Mouse (Mus musculus) heart, adult 2 months (tissue): ENCODE measurements around the gene Ino80b. TPM values are rescaled to one million over a fixed set of nuclear protein-coding genes. Genes with fewer than 3 reads are reported as not detected.
A peak's percentile ranks its signal among the peaks of the same experiment; 100 is the strongest.

Experiments used
- DNase-seq, 2 experiments: peaks; one replicate each; pipeline ENCODE4 v3.0.0; 2021
- H3K27ac ChIP-seq: fragments of 200-600 bp; 2 replicates; pipeline ENCODE4 v1.8.1; 2022
- H3K27me3 ChIP-seq: fragments of 200-500 bp; 2 replicates; pipeline ENCODE4 v1.6.1; 2012; ENCODE audit warnings: mild to moderate bottlenecking, low read length, inconsistent platforms, mixed read lengths; ENCODE audit not compliant: control insufficient read depth, insufficient read depth
- H3K36me3 ChIP-seq: fragments of 200-500 bp; 2 replicates; pipeline ENCODE4 v1.6.1; 2012; ENCODE audit warnings: low read length, inconsistent platforms; ENCODE audit not compliant: control insufficient read depth, insufficient read depth
- H3K4me1 ChIP-seq: fragments of 200-500 bp; 2 replicates; pipeline ENCODE4 v1.6.1; 2011; ENCODE audit warnings: low read length; ENCODE audit not compliant: control insufficient read depth, insufficient read depth
- H3K4me3 ChIP-seq: fragments of 200-600 bp; 2 replicates; pipeline ENCODE4 v1.8.1; 2022
- H3K79me2 ChIP-seq: fragments of 200-500 bp; replicated peaks from 2 replicates; pipeline ENCODE4 v1.6.1; 2012; ENCODE audit warnings: mild to moderate bottlenecking, inconsistent platforms, low read length, moderate library complexity, mixed read lengths; ENCODE audit not compliant: control insufficient read depth, insufficient read depth
- H3K9ac ChIP-seq: fragments of 200-500 bp; 2 replicates; pipeline ENCODE4 v1.6.1; 2012; ENCODE audit warnings: low read depth, mild to moderate bottlenecking, control low read depth, inconsistent platforms, low read length, mixed read lengths
- CTCF ChIP-seq: fragments of 200-600 bp; IDR thresholded peaks from 2 replicates; pipeline ENCODE4 v1.8.1; 2022; ENCODE audit warnings: antibody characterized with exemption, mild to moderate bottlenecking, moderate library complexity
- EP300 ChIP-seq: fragments of 200-500 bp; IDR thresholded peaks from 2 replicates; pipeline ENCODE4 v1.6.1; 2011; ENCODE audit warnings: low read depth, low read length, control low read depth; ENCODE audit not compliant: insufficient read depth
- POLR2A ChIP-seq: fragments of 200-500 bp; IDR thresholded peaks from 2 replicates; pipeline ENCODE4 v1.6.1; 2011; ENCODE audit warnings: mild to moderate bottlenecking, low read depth, low read length, control low read depth; ENCODE audit not compliant: insufficient read depth
- WGBS: fragments of 180-500 bp; shearing (Covaris S2); methylation state at CpG from one replicate; pipeline ENCODE4 v1.1.7; 2018; 5-methylcytosine and 5-hydroxymethylcytosine counted together
- intact Hi-C: fragments of 180-260 bp; cut with DNase I; formaldehyde crosslinking; loops from one replicate; pipeline ENCODE4 v1.15.1; 2025
- polyA plus RNA-seq: library from polyadenylated mRNA; depleted of rRNA; stranded (reverse); fragments of >200 nt; gene quantifications from 2 replicates; pipeline ENCODE4 v1.2.3, GENCODE M21; 2012
- total RNA-seq, 2 experiments: library from RNA; stranded (reverse); gene quantifications; 2 replicates each; pipeline ENCODE4 v1.2.3; 2021

Ino80b gene
- total and polyA plus RNA-seq, 3 experiments, result 9.5 to 15.1 (median 13.1) TPM

DNA sequence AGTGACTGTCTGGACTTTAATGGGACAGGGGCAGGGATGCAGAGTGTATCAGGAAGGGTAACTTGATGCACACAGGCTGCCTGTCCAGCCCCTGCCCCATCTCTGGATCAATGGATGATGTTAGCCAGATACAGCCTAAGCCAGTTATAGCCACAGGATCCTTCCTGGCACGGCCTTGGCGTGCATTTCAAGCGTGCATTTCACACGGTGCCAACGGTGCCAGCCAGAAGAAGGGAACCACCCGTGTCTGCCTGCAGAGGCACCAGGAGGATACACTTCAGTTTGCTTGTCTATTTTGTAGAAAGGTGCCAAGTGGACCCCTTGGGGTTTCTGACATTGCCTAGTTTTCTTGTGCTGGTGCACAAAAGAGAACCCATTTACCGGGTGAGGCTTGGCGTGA lies 14.8 kb upstream of the Ino80b start:
- intact Hi-C loops, result loop anchor here (2.0 kb wide), 1 partner anchor 19 kb away; no protein-coding TSS in a partner anchor
- no peaks in the 10 kb centered on the region for H3K79me2 ChIP-seq
- H3K4me3 ChIP-seq, result no peak overlapping the region
- WGBS, result 86% methylated on average over 8 of the region's 8 CpGs
- no peaks in the 10 kb centered on the region for H3K27me3 ChIP-seq
- H3K27ac ChIP-seq, result no peak overlapping the region
- no peak for DNase-seq
- TF ChIP-seq POLR2A (no peak), EP300 (no peak), CTCF (no peak)
- no peak overlapping the region for H3K9ac ChIP-seq
- H3K4me1 ChIP-seq, result peaks cover 7% of the 10 kb centered on the region; the same call in 1 of the 2 replicates
- H3K36me3 ChIP-seq, result no peaks in the 10 kb centered on the region

DNA sequence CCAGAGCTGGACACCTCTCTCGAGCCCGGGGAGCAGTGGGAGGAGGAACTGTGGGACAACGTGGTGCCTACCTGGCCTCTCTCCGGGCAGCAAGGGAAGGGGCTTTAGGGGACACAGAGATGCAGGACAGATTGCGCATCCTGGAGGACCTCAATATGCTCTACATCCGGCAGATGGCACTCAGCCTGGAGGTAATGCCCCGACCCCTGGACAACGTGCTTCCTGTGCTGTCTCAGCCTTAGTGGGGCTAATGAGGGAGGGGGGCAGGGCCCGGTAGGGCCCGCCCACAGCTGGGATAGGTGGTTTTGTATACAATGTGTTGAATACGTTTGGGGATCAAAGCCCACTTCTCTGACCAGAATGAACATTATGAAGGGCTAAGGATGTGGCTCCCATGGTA lies 12.8 kb upstream of the Ino80b start:
- Histone ChIP-seq H3K79me2 (no peaks in the 10 kb centered on the region), H3K4me3 (peak overlapping the region; percentile 63), H3K36me3 (no peaks in the 10 kb centered on the region), H3K9ac (peak overlapping the region; percentile 79), H3K27me3 (no peaks in the 10 kb centered on the region), H3K27ac (peak overlapping the region; percentile 89), H3K4me1 (peaks cover 7% of the 10 kb centered on the region; the same call in 1 of the 2 replicates)
- WGBS, result 5% methylated on average over 11 of the region's 11 CpGs
- peak in 1 of 2 experiments; percentile 43 for DNase-seq
- no peak for TF ChIP-seq POLR2A
- TF ChIP-seq EP300, result no peak
- TF ChIP-seq CTCF, result no peak
- intact Hi-C loops, result no loop called here

DNA sequence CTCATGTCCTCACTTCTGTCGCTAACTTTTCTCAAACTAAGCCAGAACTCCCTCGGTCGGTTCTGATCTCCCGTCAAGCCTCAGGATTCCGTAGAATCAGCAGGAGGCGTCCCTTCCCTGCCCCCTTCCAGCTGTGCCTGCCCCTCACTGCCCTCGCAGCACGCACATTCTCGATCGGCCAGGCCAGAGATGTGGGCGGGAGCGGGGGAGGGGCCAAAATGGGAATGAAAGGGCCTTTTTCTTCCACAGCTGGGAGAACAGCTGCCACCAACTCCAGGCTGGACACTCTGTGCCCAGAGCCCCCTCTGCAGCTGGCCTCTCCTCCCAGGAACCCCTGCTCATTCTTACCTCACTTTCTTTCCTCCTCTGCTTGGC lies 12.3 kb upstream of the Ino80b start:
- 4% methylated on average over 12 of the region's 12 CpGs for WGBS
- Histone ChIP-seq H3K9ac (peak overlapping the region; percentile 79), H3K4me1 (peaks cover 5% of the 10 kb centered on the region; the same call in 1 of the 2 replicates), H3K36me3 (no peaks in the 10 kb centered on the region), H3K4me3 (peak overlapping the region; percentile 63), H3K79me2 (no peaks in the 10 kb centered on the region), H3K27ac (peak overlapping the region; percentile 89), H3K27me3 (no peaks in the 10 kb centered on the region)
- TF ChIP-seq EP300, result peak; percentile 63; the same call in 1 of the 2 replicates
- no peak for TF ChIP-seq CTCF
- TF ChIP-seq POLR2A, result peak; percentile 83
- peak; percentile 89 to 90 for DNase-seq
- intact Hi-C loops, result no loop called here

DNA sequence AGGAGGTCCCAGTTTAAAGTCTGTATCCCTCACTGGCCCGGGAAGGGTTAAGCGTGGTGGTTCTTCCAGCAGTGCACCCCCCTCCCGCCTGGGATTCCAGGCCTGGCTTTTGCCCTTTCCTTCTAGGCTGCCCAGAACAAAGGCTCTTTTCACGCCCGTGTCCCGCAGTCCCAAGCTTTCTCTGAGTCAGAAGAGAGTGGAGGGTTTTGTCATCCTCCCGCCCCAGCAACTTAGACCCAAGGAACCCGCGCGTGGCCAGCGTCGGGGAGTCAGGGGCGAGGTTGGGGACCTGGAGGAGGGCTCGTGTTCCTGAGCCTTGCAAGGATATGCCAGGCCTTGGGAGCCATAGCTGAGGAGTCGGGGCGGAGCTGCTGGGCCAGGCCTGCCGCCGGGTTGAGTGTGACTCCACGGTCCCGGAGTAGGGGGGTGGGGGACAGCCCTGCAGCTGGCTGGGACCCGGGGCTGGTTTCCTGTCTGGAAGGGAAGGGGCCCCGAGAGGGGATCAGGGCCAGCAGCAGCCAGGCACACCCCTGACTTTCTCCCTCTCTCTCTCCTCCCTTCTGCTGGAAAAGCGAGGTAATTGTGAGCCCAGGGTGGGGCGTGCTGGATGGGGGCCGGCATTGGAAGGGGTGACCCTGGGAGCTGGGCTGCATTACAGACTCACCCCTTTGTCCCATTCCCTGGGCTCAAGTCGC lies 11.8 kb upstream of the Ino80b start:
- 2% methylated on average over 26 of the region's 26 CpGs for WGBS
- peak overlapping the region; percentile 63 for H3K4me3 ChIP-seq
- peaks cover 5% of the 10 kb centered on the region; the same call in 1 of the 2 replicates for H3K4me1 ChIP-seq
- no peaks in the 10 kb centered on the region for H3K36me3 ChIP-seq
- TF ChIP-seq POLR2A (no peak; the same call in 1 of the 2 replicates), EP300 (no peak), CTCF (no peak)
- peak; percentile 82 for DNase-seq
- H3K79me2 ChIP-seq, result no peaks in the 10 kb centered on the region
- no peaks in the 10 kb centered on the region for H3K27me3 ChIP-seq
- peak overlapping the region; percentile 89 for H3K27ac ChIP-seq
- intact Hi-C loops, result no loop called here
- H3K9ac ChIP-seq, result peak overlapping the region; percentile 79

DNA sequence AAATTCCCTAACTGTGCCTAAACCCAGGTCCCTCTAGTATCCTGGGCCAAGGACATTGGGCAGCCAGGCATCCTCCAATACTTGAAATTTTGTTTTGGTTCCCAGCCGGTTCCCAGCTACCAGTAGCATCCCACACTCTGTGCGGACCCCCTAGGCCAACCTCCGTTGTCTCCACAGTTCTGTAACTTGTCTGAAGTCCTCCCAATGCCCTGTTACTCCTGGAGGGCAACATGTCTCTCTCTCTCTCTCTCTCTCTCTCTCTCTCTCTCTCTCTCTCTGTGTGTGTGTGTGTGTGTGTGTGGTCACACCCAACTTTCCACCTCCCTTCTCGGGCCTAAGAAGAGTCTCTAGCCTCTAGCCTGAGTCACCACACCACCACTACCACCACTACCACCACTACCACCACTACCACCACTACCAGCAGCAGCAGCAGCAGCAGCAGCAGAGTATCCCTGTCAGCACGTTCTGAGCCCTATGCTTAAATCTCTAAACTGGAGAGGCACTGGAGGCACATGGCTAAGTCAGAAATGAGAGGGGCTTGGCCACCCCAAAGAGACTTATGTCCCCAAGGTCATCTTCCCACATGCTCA lies 11.2 kb upstream of the Ino80b start:
- DNase-seq, result no peak
- intact Hi-C loops, result no loop called here

More for the DNA sequence above, 11.2 kb upstream of the Ino80b start:
- Histone ChIP-seq H3K9ac (peak overlapping the region; percentile 79), H3K4me1 (peaks cover 5% of the 10 kb centered on the region; the same call in 1 of the 2 replicates), H3K79me2 (no peaks in the 10 kb centered on the region), H3K36me3 (no peaks in the 10 kb centered on the region), H3K27ac (peak overlapping the region; percentile 89), H3K4me3 (peak overlapping the region; percentile 63), H3K27me3 (no peaks in the 10 kb centered on the region)
- 35% methylated on average over 5 of the region's 5 CpGs for whole genome bisulfite sequencing
- no peak for TF ChIP-seq EP300
- TF ChIP-seq POLR2A, result no peak
- no peak for TF ChIP-seq CTCF
